Mouse (Mus musculus): Measurements from ENCODE around the gene Fdxr.

GRCm38 (mm10) chr11:115266400-115266778 is 10.5 kb downstream of the Fdxr start:
- TF ChIP-seq CTCF (IDR thresholded peaks at IDR 0.05; ENCODE audit: low read depth) (no peak), EP300 (IDR thresholded peaks at IDR 0.05; ENCODE audit: low read depth) (no peak)
